Mouse (Mus musculus): ENCODE results near the gene Gm1604a.
"Not testable (repeated sequence)": the region's sequence is repeated elsewhere in the genome, so short reads cannot be mapped to it uniquely, and the experiment has no call there.

The Gm1604a gene

DNA sequence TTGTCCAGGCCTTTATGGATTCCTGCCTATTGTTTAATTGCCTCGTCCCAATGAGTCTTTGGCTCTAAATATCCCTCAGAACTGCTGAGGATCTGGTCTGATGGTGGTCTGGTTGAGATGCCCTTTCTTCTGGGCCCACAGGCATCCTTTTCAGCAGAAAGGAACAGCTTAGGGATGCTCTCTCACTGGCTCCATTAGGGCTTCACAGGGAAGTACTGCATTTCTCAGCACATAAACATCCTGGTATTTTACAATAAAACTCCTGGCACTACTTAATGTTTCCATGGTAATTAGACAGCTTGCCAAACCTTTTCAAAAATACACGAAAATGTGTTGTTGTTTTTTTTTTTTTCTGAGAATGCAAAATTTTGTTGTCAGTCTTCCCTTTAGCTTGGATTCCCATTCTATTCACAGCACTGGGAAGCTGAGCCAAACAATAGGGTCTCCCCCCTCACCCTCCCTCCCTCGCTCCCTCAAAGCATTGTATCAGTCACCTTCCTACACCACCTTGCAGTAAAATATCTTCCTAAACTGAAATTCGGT, 43.7 kb downstream of the Gm1604a start:
- DNase-seq (ENCODE audit: low spot score in 2 of 2): not testable (repeated sequence)

DNA sequence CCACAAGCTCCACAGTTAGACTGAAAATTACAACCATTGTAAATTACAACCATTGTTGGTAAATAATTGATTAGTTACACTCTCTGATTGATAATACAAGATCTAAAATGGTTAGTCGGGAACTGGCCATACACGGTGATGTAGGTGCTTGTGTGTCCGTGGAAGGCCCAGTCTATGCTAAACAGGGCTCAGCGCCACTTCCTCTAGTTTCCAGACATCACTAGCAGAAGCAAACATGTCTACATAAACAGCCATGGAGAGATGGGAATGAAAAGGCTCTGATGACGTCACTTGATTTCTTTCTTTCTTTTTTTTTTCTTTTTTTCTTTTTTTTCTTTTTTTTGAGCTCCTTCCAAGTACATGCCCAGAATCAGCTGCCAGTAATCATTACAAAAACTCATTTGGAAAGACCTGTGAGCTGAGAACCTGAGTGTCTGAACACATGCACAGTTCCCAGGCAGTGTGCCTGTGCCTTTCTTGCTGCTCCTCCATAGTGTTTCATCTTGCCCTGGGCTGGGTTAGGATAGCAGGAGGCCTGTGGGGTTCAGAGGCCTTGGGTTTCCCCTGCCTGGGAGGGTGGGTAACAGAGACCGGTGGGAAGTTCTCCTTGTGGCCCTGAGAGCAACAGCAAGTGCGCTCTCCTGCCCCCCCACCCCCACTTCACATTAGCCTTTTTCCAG, 44.3 kb downstream of the Gm1604a start:
- DNase-seq (ENCODE audit: low spot score in 2 of 2): not testable (repeated sequence)

DNA sequence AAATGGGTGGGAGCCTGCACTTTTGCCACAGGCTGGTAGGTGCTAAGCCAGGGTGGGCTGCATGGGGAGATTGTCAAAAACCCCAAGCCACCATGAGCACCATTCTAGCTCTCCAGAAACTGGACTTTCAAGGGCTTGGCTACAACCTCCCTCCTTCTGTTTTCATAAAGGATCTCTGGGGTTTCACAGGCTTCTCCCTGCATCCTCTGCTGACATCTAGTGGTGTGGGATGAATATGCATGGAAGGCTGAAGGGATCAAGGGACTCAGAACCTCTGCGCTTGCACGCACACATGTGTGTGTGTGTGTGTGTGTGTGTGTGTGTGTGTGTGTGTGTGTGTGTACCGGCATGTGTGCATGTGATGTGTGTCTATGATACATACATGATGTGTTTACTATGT, 49.1 kb downstream of the Gm1604a start:
- DNase-seq (ENCODE audit: low spot score in 2 of 2): not testable (repeated sequence)

DNA sequence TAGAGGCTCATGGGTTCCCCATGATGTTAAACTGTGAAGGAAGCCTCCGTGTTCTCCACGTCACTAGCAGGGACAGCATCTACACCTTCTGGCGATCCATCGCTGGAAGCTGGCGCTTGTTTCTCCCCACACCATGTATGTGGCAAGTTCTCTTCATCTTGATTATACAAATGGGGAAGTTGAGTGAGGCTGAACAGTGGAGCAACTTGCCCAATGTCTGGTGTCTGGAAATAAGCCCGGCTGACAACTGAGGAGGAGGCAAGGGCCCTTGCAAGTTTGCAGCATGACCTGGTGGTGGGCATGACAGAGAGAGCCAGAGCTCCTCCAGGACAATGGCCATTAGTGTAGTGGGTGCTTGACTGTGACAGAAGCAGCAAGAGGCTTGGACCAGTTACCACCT, 50.2 kb downstream of the Gm1604a start:
- not testable (repeated sequence) for DNase-seq (ENCODE audit: low spot score in 2 of 2)

DNA sequence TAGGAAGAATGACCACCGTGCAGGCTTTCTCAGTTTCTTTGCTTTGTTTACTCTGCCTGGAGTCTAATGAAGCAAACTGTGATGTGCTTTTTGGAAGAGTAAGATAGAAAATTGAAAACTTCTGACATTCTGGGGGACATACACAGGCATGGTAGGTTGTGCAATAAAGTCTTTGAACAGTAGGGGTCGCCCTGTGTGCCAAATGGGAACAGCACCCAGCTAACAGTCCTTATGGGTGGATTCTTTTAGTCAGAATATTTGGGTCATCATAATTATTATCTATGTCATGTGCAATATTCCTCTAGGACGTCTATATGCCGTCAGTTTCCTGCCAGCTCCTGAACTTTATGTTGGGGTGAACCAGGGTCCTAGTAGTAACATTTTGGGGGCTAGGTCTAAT, 54.2 kb downstream of the Gm1604a start:
- peak; percentile 50 to 81 for DNase-seq (ENCODE audit: low spot score in 2 of 2)

DNA sequence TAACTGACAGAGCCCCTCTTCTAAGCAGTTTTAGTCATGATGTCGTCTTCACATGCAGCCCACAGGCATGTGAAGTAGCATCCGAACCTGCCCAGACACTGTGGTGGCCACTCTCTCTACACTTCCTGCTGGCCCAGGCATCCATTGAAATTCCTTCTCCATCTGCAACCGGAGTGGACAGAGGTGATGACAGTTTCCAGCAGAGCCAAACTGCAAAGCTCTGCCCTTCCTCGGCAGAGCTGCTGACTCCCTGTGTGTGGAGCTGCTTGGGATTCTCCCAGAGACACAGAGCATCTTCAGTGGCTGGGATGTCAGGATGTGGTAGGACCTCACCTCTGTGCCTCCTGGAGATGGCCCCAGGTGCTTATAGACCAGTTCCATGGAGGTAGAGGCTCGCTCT, 59.2 kb downstream of the Gm1604a start:
- DNase-seq (ENCODE audit: low spot score in 2 of 2): not testable (repeated sequence)

DNA sequence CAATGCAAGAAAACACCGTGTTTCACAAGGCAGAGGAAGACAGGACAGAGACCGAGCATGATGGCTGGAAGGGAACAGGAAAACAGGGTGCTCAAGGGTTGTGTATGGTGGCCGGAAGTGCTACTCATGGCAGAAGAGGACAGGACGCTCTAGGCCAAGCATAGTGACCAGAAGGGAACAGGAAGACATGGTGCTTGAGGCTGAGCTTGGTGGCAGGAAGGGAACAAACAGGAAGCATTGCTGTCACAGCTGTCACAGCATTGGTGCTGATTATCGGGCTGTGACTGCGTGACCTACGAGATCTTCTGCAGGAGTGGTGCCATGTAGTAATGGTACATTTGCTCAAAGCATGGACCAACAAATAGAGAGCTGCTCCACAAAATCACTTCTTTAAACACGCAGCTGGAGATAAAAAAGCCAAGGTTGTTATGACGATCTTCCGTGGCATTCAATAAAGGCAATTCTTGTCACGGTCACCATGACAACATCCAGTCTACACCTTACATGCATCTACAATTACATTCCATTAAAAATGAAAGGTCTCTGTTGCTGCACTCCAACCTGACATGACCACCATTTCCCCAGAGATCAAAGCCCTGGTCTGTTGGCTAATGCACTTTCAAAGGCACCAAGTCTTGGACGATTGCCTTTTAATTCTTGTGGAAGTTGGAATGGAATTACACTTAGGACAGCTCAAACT, 60.3 kb downstream of the Gm1604a start:
- not testable (repeated sequence) for DNase-seq (ENCODE audit: low spot score in 2 of 2)

DNA sequence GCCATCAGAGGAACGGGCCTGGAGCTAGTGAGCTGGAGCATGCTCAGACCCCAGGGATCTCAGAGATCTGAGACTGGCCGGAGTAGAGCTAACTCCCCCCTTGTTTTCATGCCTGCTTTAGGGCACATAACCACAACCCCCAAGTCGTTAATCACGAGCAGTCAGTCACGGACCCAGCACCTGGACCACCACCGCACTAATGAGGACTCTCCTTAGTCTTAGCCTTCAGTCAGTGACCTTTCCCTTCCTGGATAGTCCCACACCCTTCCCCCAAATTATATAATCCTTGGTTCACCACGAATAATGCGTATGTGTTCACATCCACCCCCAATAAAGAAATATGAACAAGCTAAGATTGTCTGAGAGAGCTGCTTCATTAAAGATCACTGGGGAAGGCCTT, 61.5 kb downstream of the Gm1604a start:
- not testable (repeated sequence) for DNase-seq (ENCODE audit: low spot score in 2 of 2)

DNA sequence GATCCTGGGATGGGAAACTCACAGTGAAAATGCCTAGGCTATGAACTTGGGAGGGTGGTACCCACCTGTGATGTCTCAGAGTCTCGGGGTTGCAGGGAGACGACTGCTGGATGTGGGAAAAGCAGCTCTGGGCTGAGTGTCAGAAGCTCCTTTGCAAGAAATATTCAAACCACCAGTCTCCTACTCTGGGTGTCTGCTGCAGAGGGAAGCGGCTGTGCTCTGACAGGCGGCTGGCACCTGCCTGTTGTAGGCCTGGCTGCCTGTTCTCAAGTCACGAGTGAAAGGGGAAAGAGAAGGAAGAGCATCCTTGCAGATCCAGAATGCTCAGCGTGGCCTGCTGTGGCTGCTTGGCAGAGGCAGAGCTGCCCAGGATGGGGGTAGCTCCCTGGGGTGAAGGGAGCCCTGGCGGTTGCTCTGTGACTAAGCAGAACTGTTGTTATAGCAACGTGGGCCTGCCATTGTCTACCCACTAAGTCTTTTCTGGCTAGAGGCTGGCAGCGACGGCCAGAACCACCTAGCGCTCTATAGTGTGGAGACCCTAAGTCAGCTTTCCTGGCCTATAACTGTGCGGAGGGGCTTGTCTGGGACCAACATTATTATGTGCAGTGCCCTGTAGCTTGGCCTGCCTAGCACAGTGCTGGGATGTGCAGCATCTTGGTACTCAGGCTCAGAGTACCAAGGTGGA, 72.6 kb downstream of the Gm1604a start:
- not testable (repeated sequence) for DNase-seq (ENCODE audit: low spot score in 2 of 2)

DNA sequence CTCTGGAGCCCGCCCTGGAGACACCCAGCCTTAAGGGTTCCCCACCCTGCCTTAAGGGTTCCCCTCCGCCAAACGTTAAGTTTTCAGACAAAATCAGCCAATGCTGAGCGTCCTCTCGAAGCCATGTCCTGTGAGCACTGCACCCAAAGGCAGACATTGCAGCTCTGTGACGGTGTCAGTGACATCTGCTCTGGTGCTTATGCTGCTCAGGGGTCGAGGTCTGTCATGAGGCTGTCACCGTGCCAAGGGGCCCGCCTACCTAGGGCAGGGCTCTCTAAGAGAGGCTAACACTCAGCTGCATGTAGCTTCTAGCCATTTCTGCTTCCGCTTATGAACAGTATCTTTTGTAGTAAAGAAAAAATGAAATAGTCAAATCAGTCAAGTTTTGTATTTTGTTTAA, 73.7 kb downstream of the Gm1604a start:
- not testable (repeated sequence) for DNase-seq (ENCODE audit: low spot score in 2 of 2)

DNA sequence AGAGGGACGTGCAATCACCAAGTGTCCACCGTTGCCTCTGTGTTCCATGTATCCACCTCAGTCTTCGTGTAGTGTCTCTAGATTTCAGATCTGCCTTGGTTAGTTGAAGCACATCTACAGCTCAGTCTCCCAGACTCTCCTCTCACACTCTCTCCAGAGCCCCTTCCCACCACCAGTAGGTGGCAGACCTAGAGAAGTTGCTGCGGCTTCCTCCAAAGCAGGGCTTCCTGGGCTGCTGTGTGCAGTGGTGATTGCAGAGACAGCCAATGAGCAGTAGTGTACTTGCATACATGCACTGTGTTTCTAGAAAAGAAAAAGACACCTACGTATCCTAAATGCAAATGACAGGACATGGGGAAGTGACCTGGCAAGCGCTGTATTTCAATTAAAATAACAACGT, 77.6 kb downstream of the Gm1604a start:
- not testable (repeated sequence) for DNase-seq (ENCODE audit: low spot score in 2 of 2)

DNA sequence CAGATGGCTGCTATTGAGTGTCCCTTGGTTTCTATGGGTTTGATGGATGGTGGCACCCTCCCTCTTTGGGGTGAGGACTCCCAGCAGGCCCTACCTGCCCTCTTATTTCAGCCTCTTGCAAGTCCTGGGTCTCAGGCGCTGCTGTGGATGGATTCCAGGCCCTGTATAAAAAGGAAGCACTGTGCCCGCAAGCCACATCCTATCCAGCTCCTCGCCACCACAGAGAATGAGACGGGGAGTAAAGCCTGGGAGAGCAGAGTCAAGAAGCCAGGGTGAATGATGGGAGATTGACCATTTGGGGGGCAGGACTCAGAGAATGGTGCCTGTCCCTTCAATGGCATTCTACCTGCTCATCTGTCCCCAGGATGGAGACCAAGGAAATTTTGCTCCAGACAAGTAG, 86.3 kb downstream of the Gm1604a start:
- DNase-seq (ENCODE audit: low spot score in 2 of 2): not testable (repeated sequence)

DNA sequence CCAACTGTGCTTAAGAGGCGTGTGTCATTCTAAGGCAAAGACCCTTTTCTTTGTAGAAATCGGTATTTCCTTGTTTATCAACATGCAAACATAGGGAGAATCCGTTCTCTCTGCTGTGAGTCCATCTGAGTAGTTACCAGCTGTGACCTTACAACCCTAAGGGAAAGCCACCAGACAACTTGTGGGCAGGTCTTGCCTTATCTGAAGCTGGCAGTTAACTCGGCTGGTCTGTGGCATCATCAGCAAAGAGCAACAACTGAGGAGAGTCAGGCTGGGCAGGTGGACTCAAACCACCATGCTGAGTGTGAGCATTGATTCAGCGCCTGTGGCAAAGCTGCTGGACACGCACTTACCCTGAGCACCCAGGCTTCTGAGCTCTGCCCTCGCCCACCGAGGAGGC, 90.9 kb downstream of the Gm1604a start:
- DNase-seq (ENCODE audit: low spot score in 2 of 2): not testable (repeated sequence)

DNA sequence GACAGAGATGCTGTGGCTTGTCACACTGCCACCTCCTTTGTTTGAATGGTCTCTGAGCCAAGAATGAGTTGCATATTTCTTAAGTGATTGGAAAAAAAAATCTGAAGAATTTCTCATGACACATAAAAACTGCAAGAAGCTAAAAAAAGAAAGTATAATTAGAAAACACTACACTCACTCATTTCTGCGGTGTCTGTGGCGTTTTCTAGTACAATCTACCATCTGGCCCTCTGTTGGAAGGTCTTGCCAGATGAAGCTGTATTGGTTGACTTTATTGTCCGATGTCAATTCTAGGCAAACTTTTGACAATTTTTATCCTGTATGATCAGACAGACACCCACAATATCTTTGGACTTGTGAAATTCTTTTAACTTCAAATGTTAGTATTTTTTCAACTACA, 95.5 kb downstream of the Gm1604a start:
- not testable (repeated sequence) for DNase-seq (ENCODE audit: low spot score in 2 of 2)

DNA sequence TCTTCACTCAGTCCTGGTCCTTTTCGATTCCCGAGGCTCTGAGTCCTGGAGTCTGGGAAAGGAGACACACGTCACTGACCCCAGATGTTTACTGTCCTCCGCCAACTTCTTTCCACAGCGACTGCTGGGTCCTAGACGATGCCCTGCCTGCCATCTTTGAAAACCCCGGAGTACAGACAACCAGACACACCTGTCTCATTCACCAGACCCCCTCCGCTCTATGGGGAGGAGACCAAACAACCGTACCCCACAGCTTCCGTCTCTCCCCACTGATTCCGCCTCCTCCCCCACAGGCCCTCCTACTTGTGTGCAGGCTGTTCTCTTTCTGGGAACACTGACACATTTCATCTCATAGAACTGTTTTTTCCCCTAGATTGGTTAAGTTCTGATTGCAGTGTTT, 97.2 kb downstream of the Gm1604a start:
- not testable (repeated sequence) for DNase-seq (ENCODE audit: low spot score in 2 of 2)

DNA sequence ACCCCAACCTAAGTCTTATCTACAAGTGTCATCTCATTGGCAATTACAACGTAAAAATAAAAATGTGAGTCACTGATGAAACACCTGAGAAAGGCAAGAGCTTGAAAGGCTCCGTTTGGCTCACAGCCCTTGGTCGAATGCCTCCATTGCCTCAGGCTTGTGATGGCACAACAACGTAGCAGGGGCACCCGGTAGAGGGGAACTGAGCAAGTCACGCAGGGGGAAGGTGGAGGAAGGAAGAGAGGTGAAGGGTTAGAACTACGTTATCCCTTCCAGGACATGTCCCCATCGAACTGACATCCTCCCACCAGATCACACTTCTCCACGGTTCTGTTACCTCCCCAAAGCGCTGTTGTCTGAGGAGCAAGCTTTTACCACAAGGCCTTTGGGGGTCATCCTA, 101.1 kb downstream of the Gm1604a start:
- not testable (repeated sequence) for DNase-seq (ENCODE audit: low spot score in 2 of 2)

DNA sequence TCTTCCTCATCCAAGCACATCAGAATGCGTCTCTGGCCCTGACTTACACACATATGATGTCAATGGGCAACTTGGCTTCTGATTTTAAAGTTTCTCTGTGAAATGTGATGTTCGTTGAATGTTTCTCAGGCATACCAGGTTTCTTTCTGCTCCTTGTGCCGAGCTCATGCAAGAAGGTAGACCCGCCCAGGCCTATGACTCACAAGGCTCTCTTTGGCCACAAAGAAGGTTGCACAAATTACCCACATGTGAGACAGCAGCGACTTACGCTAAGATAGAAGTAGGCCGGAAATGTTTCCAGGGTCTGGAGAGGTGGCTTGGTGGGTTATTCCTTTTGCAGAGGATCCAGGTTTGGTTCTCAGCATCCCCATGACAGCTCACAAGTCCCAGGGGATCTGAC, 108.6 kb downstream of the Gm1604a start:
- not testable (repeated sequence) for DNase-seq (ENCODE audit: low spot score in 2 of 2)

DNA sequence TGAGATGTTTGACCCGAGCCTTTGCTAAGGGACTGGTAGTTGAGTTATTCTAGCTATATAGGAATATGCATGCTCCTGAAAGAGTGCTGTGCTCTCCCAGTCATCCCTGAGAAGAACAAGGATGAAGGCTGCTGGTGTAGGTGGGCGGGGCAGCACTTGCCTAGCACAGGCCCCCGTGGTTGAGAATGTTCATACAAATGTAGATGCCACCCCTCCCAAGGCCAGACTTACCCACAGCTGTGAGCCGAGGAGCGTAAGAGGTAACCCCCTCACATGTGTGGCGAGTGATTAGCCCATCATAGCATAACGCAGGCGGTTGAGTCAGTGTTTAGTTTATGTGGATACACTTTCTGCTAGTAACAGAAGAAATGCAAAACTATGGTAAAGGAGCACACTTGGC, 109.9 kb downstream of the Gm1604a start:
- not testable (repeated sequence) for DNase-seq (ENCODE audit: low spot score in 2 of 2)

All from spleen, postnatal 4 days (tissue).